Mouse (Mus musculus): ENCODE results near the gene Tbc1d10a. TPM values are rescaled to one million over a fixed set of nuclear protein-coding genes. Genes with fewer than 3 reads are reported as not detected.

Tbc1d10a gene
- total RNA-seq, 2 experiments from 2014 or later, result 8.6 to 11.2 TPM

GRCm38 (mm10) chr11:4261188-4261494 is 74.6 kb downstream of the Tbc1d10a start:
- peak; percentile 64 to 70 for DNase-seq
- intact Hi-C loops (cut with DNase I), result no loop called here

GRCm38 (mm10) chr11:4261969-4262368 is 75.4 kb downstream of the Tbc1d10a start:
- intact Hi-C loops (cut with DNase I), result no loop called here
- no peak for DNase-seq

DNA sequence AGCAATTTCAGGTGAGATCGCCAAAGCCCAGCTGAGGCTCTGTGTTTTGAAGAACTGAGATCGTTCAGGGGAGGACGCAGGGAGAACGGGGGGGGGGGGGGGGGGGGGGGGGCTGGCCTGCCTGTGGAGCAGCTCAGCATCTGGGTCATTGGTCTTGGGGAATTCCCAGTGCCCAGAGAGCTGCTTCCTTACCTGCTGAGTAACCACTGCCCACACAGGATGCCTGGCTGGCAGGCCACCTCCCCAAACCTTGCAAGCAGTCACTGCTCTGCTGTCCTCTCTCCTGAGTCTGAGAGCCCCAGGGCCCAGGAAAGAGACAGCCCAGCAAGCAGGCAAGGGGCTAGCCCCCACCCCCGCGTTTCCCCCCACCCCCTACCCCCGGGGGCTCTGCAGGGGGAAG is 76.3 kb downstream of the Tbc1d10a start:
- DNase-seq, result no peak
- intact Hi-C loops (cut with DNase I), result no loop called here

DNA sequence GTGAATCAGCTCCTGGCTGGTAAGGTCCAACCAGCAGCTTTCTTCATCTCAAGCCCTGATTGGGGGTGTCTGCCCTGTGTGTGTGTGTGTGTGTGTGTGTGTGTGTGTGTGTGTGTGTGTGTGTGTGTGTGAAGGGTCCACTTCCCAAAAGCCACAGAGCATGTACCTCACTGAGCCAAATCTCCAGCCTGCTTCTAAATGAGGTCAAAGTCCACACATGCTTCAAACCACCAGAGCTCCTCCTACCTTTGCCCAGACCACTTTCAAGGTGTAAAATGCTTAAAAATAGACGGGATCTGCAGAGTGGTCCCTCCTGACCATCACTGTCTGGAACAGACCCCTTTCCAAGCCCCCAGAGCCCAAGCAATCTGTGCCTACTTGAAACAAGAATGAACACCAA is 76.7 kb downstream of the Tbc1d10a start:
- intact Hi-C loops (cut with DNase I), result no loop called here

GRCm38 (mm10) chr11:4264066-4264465 is 77.5 kb downstream of the Tbc1d10a start:
- DNase-seq, result peak; percentile 59 to 62

More for the DNA sequence above, 76.7 kb downstream of the Tbc1d10a start:
- no peak for DNase-seq

More at GRCm38 (mm10) chr11:4264066-4264465, 77.5 kb downstream of the Tbc1d10a start:
- intact Hi-C loops (cut with DNase I), result no loop called here

Small RNA genes lying within 50 kb of the gene (microRNA-seq; reads per million reads assigned to microRNA genes)
- 0 to 2.2 reads per million in 2 experiments for gene Mir3060 (ENCODE audit: borderline number of aligned reads in 2 of 2)

Other genes starting within 250 kb of the Tbc1d10a start
- 10 to 100 TPM; 27.9 to 29.2 TPM for gene Pes1, start 222.8 kb upstream of the Tbc1d10a start, total RNA-seq (2021)
- gene 4930556J24Rik, start 210.0 kb upstream of the Tbc1d10a start, total RNA-seq (2021), result not detected
- gene Gal3st1, start 203.2 kb upstream of the Tbc1d10a start, total RNA-seq (2021), result under 1 TPM; 0.19 to 0.22 TPM
- under 1 TPM; 0.36 to 0.57 TPM for gene Sec14l4, start 155.3 kb upstream of the Tbc1d10a start, total RNA-seq (2021)
- not detected for gene Sec14l3, start 121.9 kb upstream of the Tbc1d10a start, total RNA-seq (2021)
- 100 to 1,000 TPM; 115 to 136 TPM for gene Mtfp1, start 91.3 kb upstream of the Tbc1d10a start, total RNA-seq (2021)
- under 1 TPM; 0.69 to 0.87 TPM for gene Sec14l2, start 63.4 kb upstream of the Tbc1d10a start, total RNA-seq (2021)
- gene Rnf215, start 51.6 kb upstream of the Tbc1d10a start, total RNA-seq (2021), result 10 to 100 TPM; 14.0 to 15.1 TPM
- gene Ccdc157, start 26.5 kb upstream of the Tbc1d10a start, total RNA-seq (2021), result 1 to 10 TPM; 5.0 to 5.3 TPM
- 10 to 100 TPM; 32.7 to 36.7 TPM for gene Sf3a1, start 26.4 kb upstream of the Tbc1d10a start, total RNA-seq (2021)
- gene Castor1, start 31.4 kb downstream of the Tbc1d10a start, total RNA-seq (2021), result 1 to 10 TPM; 5.2 to 5.5 TPM
- gene Osm, start 49.6 kb downstream of the Tbc1d10a start, total RNA-seq (2021), result not detected
- gene Lif, start 70.8 kb downstream of the Tbc1d10a start, total RNA-seq (2021), result under 1 TPM; 0.16 to 0.50 TPM

All from heart, postnatal 36 days (tissue).